Comparison of ENCODE assay signal across 7 mouse cellular contexts in genomic region chr2:93956331-93956801, GRCm38 (mm10). TPM values are rescaled to one million over a fixed set of nuclear protein-coding genes. Genes with fewer than 3 reads are reported as not detected.
DNase-seq lines count a peak whose midpoint lies in the region.

No protein-coding gene starts in this region.

- DNase-seq in adrenal gland, postnatal 36 days = peak; percentile 65 to 74
- DNase-seq in embryo, embryonic 10 days (ENCODE audit: low spot score) = peak; percentile 68
- DNase-seq in gastrocnemius, postnatal 36 days = peak; percentile 12 to 44
- peak; percentile 15 for DNase-seq in induced T-regulatory cell, adult 2 months (ENCODE audit: low read depth)
- DNase-seq in left cerebral cortex, postnatal 4 days = peak; percentile 50
- peak; percentile 59 for DNase-seq in mesoderm, embryonic 11.5 days (ENCODE audit: low read depth, low spot score)
- peak; percentile 59 for DNase-seq in right cerebral cortex, postnatal 4 days

- intact Hi-C loops in gastrocnemius, postnatal 36 days (cut with DNase I) = loop anchor here (5.0 kb wide), 1 partner anchor 44 kb away; no protein-coding TSS in a partner anchor
- intact Hi-C loops in left cerebral cortex, postnatal 4 days (cut with DNase I) = loop anchor here (5.0 kb wide), 2 partner anchors 69 to 84 kb away; no protein-coding TSS in a partner anchor

RNA-seq across cellular contexts. Expression of gene Gm13889, which starts 0.6 kb away (rescaled TPM):
- total RNA-seq in adrenal gland, postnatal 36 days (2021) = 10 to 100 TPM; 30.9 to 72.6 TPM
- total RNA-seq in gastrocnemius, postnatal 36 days (2021) = 1 to 10 TPM; 6.1 to 7.6 TPM
- 10 to 100 TPM; 44.3 to 45.6 TPM for total RNA-seq in left cerebral cortex, postnatal 4 days (2021)

RNA-seq across cellular contexts. Expression of gene Gm27027, which starts 39.8 kb away (rescaled TPM):
- not detected for total RNA-seq in adrenal gland, postnatal 36 days (2021)
- total RNA-seq in gastrocnemius, postnatal 36 days (2021) = under 1 TPM in 1 of 2 experiments, not detected in 1; 0.86 TPM
- not detected for total RNA-seq in left cerebral cortex, postnatal 4 days (2021)

RNA-seq across cellular contexts. Expression of gene Alkbh3, which starts 54.2 kb away (rescaled TPM):
- 10 to 100 TPM; 38.6 to 53.1 TPM for total RNA-seq in adrenal gland, postnatal 36 days (2021)
- total RNA-seq in gastrocnemius, postnatal 36 days (2021) = 10 to 100 TPM; 52.0 to 58.1 TPM
- 10 to 100 TPM; 33.7 to 43.3 TPM for total RNA-seq in left cerebral cortex, postnatal 4 days (2021)

Comparison
In these comparisons a context has a peak if more than half of its experiments do, and no peak if none do; other contexts are left out.
1. Peak in every context shown above with its lines: DNase-seq.
2. DNase-seq: peak in every context shown above with its lines; median percentile 70 in adrenal gland, postnatal 36 days; 68 in embryo, embryonic 10 days; 59 in mesoderm, embryonic 11.5 days; 59 in right cerebral cortex, postnatal 4 days; 50 in left cerebral cortex, postnatal 4 days; 28 in gastrocnemius, postnatal 36 days; 15 in induced T-regulatory cell, adult 2 months.